Mouse (Mus musculus) ES-E14 (cell line): Measurements from ENCODE around the gene Taf5l. TPM values are rescaled to one million over a fixed set of nuclear protein-coding genes. Genes with fewer than 3 reads are reported as not detected.

ENCODE experiments used
- DNase-seq: peaks from one replicate; pipeline ENCODE4 v3.0.0-alpha.2; 2013; ENCODE audit warnings: low read depth, low spot score
- H3K27ac ChIP-seq: 2 replicates; pipeline ENCODE4 v1.5.1; 2012; ENCODE audit warnings: low read depth, mild to moderate bottlenecking, low read length, moderate library complexity, mixed read lengths; ENCODE audit not compliant: poor library complexity, insufficient read depth, severe bottlenecking
- H3K36me3 ChIP-seq: 2 replicates; pipeline ENCODE4 v1.6.1; 2012; ENCODE audit warnings: mild to moderate bottlenecking, low read length, moderate library complexity, mixed read lengths; ENCODE audit not compliant: control insufficient read depth, poor library complexity, insufficient read depth, severe bottlenecking
- H3K4me1 ChIP-seq, 2 experiments: fragments of 150-350 bp in 1 of 2; sonication (generic) in 1 of 2; 2 replicates each; pipeline ENCODE4 v1.6.1; 2012; ENCODE audit warnings: low read length in 2 of 2, mild to moderate bottlenecking in 1 of 2, mixed read lengths in 1 of 2; ENCODE audit not compliant: control insufficient read depth in 2 of 2, insufficient read depth in 2 of 2, poor library complexity in 1 of 2
- H3K4me3 ChIP-seq, 2 experiments: fragments of 150-350 bp in 1 of 2; sonication (generic) in 1 of 2; 2 replicates each; pipeline ENCODE4 v1.5.1; 2012; ENCODE audit warnings: low read length in 2 of 2, low read depth in 1 of 2, mild to moderate bottlenecking in 1 of 2, mixed read lengths in 1 of 2; ENCODE audit not compliant: insufficient read depth in 1 of 2, poor library complexity in 1 of 2, severe bottlenecking in 1 of 2
- H3K9ac ChIP-seq: 2 replicates; pipeline ENCODE4 v1.6.1; 2012; ENCODE audit warnings: low read depth, mild to moderate bottlenecking, low read length, mixed read lengths; ENCODE audit not compliant: poor library complexity, insufficient read depth, severe bottlenecking
- H3K9me3 ChIP-seq: fragments of 150-350 bp; sonication (generic); 2 replicates; pipeline ENCODE4 v1.6.1; 2012; ENCODE audit warnings: low read depth, mild to moderate bottlenecking, low read length; ENCODE audit not compliant: control insufficient read depth, insufficient read depth
- CHD2 ChIP-seq: IDR thresholded peaks from 2 replicates; pipeline ENCODE4 v1.6.1; 2014; ENCODE audit warnings: mild to moderate bottlenecking, low read depth, low read length, inconsistent platforms
- HCFC1 ChIP-seq: IDR thresholded peaks from 2 replicates; pipeline ENCODE4 v1.6.1; 2012; ENCODE audit warnings: low read length, inconsistent platforms, borderline replicate concordance; ENCODE audit not compliant: insufficient read depth
- MAFK ChIP-seq: IDR thresholded peaks from 2 replicates; pipeline ENCODE4 v1.6.1; 2014; ENCODE audit warnings: mild to moderate bottlenecking, low read depth, low read length, inconsistent platforms; ENCODE audit not compliant: insufficient read depth
- ZC3H11A ChIP-seq: IDR thresholded peaks from 2 replicates; pipeline ENCODE4 v1.6.1; 2012; ENCODE audit warnings: low read depth, mild to moderate bottlenecking, inconsistent platforms, low read length, borderline replicate concordance
- ZNF384 ChIP-seq: IDR thresholded peaks from 2 replicates; pipeline ENCODE4 v1.6.1; 2012; ENCODE audit warnings: low read depth, low read length, inconsistent platforms
- in situ Hi-C, 2 experiments: fragments of 600-800 bp; cut with MboI; formaldehyde crosslinking; loops; one replicate each; pipeline ENCODE4 v1.15.1; 2025; ENCODE audit warnings: low sequenced_read_pairs in 2 of 2, inconsistent platforms in 1 of 2; ENCODE audit not compliant: unreplicated experiment in 2 of 2
- total RNA-seq: library from RNA; depleted of rRNA; stranded (reverse); fragments of 300-350 nt; gene quantifications from 2 replicates; pipeline ENCODE4 v1.2.3, GENCODE M21; 2012

Taf5l gene
- total RNA-seq, 1 experiment: 95.4 TPM

DNA sequence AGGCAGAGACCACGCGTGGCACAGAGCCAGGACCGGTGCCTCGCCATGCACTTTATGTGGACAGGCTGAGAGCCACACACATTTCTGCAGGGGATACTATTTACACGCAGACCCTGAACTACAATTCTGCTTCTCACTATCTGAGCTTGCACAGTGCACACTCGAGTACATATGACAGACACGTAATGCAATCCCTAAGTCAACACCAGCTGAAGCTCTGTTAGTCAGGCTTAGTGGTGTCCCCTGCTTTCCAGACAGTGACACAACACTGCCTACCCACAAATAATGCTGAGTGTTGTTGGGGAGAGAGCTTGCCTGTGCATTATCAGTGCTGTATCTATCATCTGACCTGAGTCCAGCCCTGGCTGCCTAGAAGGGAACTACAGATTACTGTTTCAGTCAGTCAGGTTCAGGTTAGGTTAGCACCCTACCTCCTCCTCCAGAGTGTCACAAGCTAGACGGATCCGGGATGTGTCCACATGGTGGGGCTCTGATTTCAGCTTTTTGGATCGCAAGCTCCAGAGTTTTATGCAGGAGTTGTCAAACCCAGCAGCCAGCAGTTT is 18.6 kb downstream of the Taf5l start:
- in situ Hi-C loops: no loop called here
- no peak for DNase-seq
- Histone ChIP-seq H3K36me3 (peaks cover 71% of the 10 kb centered on the region), H3K9me3 (no peaks in the 10 kb centered on the region), H3K27ac (no peak overlapping the region), H3K9ac (no peak overlapping the region), H3K4me1 (peaks cover 0 to 7% of the 10 kb centered on the region in 2 experiments; a peak in 1 of 4 replicates), H3K4me3 (no peak overlapping the region)
- TF ChIP-seq CHD2: no peak
- TF ChIP-seq ZNF384: no peak
- no peak for TF ChIP-seq ZC3H11A
- TF ChIP-seq HCFC1: no peak
- no peak for TF ChIP-seq MAFK

- in situ Hi-C loops: no loop called here
- H3K4me3 ChIP-seq: no peak overlapping the region
- H3K9me3 ChIP-seq: no peaks in the 10 kb centered on the region
- no peak overlapping the region for H3K9ac ChIP-seq
- H3K27ac ChIP-seq: no peak overlapping the region; the same call in 1 of the 2 replicates
- TF ChIP-seq ZC3H11A: no peak
- no peak for TF ChIP-seq HCFC1
- TF ChIP-seq CHD2: no peak
- TF ChIP-seq ZNF384: no peak
- TF ChIP-seq MAFK: no peak
- H3K4me1 ChIP-seq: peaks cover 0 to 10% of the 10 kb centered on the region in 2 experiments; a peak in 1 of 4 replicates
- peaks cover 57% of the 10 kb centered on the region for H3K36me3 ChIP-seq
- no peak for DNase-seq
Measured at GRCm38 (mm10) chr8:123999568-123999967, 21.6 kb downstream of the Taf5l start.

DNA sequence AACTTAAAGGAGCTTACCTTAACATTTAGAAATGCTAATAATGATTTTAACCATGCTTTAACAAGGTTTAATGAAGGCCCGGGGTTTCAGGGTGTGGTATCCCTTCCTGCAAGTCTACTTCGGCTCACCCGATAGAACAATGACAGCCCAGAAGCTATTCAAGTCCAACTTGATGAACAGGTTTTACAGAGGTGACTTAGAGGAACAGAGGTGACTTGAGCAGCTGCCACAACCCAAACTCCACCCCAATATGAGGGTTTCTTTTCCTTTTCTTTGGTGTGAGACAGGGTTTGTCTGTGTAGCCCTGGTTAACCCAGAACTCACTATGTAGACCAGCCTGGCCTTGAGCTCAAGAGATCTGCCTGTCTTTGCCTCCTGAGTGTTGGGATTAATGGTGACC is 27.2 kb downstream of the Taf5l start:
- peak overlapping the region; percentile 4 to 29; a peak in 1 of 4 replicates for H3K4me3 ChIP-seq
- H3K36me3 ChIP-seq: peaks cover 17% of the 10 kb centered on the region
- in situ Hi-C loops: no loop called here
- no peak for DNase-seq
- no peak overlapping the region for H3K9ac ChIP-seq
- peaks cover 0 to 8% of the 10 kb centered on the region in 2 experiments; a peak in 2 of 4 replicates for H3K4me1 ChIP-seq
- TF ChIP-seq ZNF384 (no peak), MAFK (no peak), CHD2 (peak; percentile 89)
- peak overlapping the region; percentile 93 for H3K27ac ChIP-seq
- H3K9me3 ChIP-seq: no peaks in the 10 kb centered on the region

DNA sequence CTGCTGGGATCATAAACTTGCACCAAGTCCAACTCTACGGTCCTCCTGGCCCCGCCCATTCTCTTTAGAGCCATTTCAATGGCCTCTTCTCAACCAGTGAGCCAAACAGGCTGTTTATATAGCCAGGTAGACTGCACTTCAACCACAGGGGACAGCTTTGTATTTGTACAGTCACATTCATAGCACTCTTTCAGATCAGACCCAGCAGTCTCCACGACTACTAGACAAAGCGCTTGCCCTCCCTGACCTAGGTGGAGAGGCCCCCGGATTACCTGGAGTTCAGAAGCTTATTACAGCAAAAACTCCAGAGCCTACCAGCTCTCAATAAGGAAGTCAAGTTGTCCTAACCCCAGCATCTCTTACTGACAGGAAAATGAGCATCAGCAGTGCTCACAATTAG is 27.6 kb downstream of the Taf5l start:
- in situ Hi-C loops: no loop called here
- Histone ChIP-seq H3K36me3 (peaks cover 17% of the 10 kb centered on the region), H3K4me3 (peak overlapping the region; percentile 4 to 29; a peak in 1 of 4 replicates), H3K27ac (peak overlapping the region; percentile 86), H3K9me3 (no peaks in the 10 kb centered on the region), H3K9ac (no peak overlapping the region), H3K4me1 (peaks cover 0 to 11% of the 10 kb centered on the region in 2 experiments; a peak in 2 of 4 replicates)
- no peak for DNase-seq
- TF ChIP-seq ZC3H11A (no peak), HCFC1 (no peak), ZNF384 (no peak), MAFK (no peak), CHD2 (no peak)

DNA sequence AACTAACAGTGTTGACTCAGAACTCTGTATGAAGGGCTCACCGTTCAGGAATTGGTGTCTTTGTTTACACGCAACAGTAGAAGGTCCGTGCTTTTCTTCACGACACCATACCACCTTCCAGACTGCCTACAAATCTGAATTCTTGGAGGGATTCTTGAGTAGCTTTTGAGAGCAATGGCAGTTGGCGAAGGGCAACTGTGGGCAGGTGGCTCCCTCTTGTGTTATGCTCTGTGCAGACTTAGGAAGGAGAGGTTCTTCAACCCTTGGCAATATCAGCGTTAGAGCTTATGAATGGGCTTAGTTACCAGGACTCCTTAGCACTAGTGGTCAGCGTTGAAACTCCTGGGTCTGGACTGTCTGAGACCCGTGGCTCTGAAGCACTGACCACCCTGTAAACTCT is 28.6 kb downstream of the Taf5l start:
- Histone ChIP-seq H3K27ac (peak overlapping the region; percentile 18; the same call in 1 of the 2 replicates), H3K36me3 (peaks cover 12% of the 10 kb centered on the region), H3K9me3 (no peaks in the 10 kb centered on the region), H3K9ac (no peak overlapping the region), H3K4me1 (peaks cover 0 to 12% of the 10 kb centered on the region in 2 experiments; a peak in 2 of 4 replicates), H3K4me3 (no peak overlapping the region)
- in situ Hi-C loops: no loop called here
- DNase-seq: no peak
- TF ChIP-seq ZC3H11A (no peak), HCFC1 (no peak), ZNF384 (no peak), CHD2 (no peak), MAFK (no peak)
